Comparison of ENCODE assay signal across 9 mouse cellular contexts in genomic region chr7:27167475-27168094, GRCm38 (mm10). TPM values are rescaled to one million over a fixed set of nuclear protein-coding genes. Genes with fewer than 3 reads are reported as not detected.
DNase-seq lines count a peak whose midpoint lies in the region; ATAC-seq and TF ChIP-seq lines count a peak whose summit lies in the region.
"Had no signal": no experiment of that assay in that cellular context is flagged by ENCODE, and none has a peak within 500 bp of the region (broad histone marks: within the 10 kb centered on the region; RNA-seq: fewer than 3 reads in every experiment).

No protein-coding gene starts in this region.

- peak; percentile 44 for DNase-seq in liver, adult 2 months (ENCODE audit: extremely low read depth, low read depth, low spot score)
- DNase-seq in liver: no peak
- no peak for DNase-seq in forebrain, embryonic 11.5 days (ENCODE audit: low spot score)
- no peak for DNase-seq in limb, embryonic 11.5 days (ENCODE audit: low spot score)
- DNase-seq in urinary bladder, adult 18-20 months (ENCODE audit: low spot score in 2 of 2): no peak
- no peak for DNase-seq in thymus, postnatal 25 days
- no peak for DNase-seq in embryo, embryonic 10 days (ENCODE audit: low spot score)

- H3K79me2 ChIP-seq in liver, adult 2 months (ENCODE audit: control insufficient read depth, insufficient read depth, low read length): peaks cover 4% of the 10 kb centered on the region; the same call in 1 of the 2 replicates

- TF ChIP-seq CTCF in liver, adult 2 months (IDR thresholded peaks at IDR 0.05; ENCODE audit: low read depth, low read length): no peak

- no peaks in the 10 kb centered on the region for H3K36me3 ChIP-seq in liver, adult 2 months (ENCODE audit: control insufficient read depth, insufficient read depth, low read length)
- no peaks in the 10 kb centered on the region; the same call in 1 of the 2 replicates for H3K36me3 ChIP-seq in forebrain, embryonic 11.5 days (ENCODE audit: control insufficient read depth, insufficient read depth, low read length)
- H3K36me3 ChIP-seq in limb, embryonic 11.5 days (ENCODE audit: control insufficient read depth, insufficient read depth, low read length): peaks cover 8% of the 10 kb centered on the region; the same call in 1 of the 2 replicates
- H3K36me3 ChIP-seq in neural tube, embryonic 14.5 days (ENCODE audit: control insufficient read depth, insufficient read depth, low read length): peaks cover 8% of the 10 kb centered on the region

- TF ChIP-seq POLR2A in liver, adult 2 months (IDR thresholded peaks at IDR 0.05; ENCODE audit: extremely low read depth, insufficient read depth, low read length): no peak

- H3K9ac ChIP-seq in liver, adult 2 months (ENCODE audit: low read depth, low read length): peak overlapping the region; percentile 54
- H3K9ac ChIP-seq in forebrain, embryonic 11.5 days (ENCODE audit: low read length): peak overlapping the region; percentile 83
- peak overlapping the region; percentile 30; the same call in 1 of the 2 replicates for H3K9ac ChIP-seq in limb, embryonic 11.5 days (ENCODE audit: low read length)
- peak overlapping the region; percentile 78; the same call in 1 of the 2 replicates for H3K9ac ChIP-seq in neural tube, embryonic 14.5 days (replicated peaks; ENCODE audit: low read depth, low read length)

- H3K27me3 ChIP-seq in liver, adult 2 months (ENCODE audit: control insufficient read depth, insufficient read depth, low read length): no peaks in the 10 kb centered on the region
- no peaks in the 10 kb centered on the region for H3K27me3 ChIP-seq in forebrain, embryonic 11.5 days (ENCODE audit: control insufficient read depth, insufficient read depth, low read length)
- H3K27me3 ChIP-seq in limb, embryonic 11.5 days (ENCODE audit: control insufficient read depth, insufficient read depth, low read length): no peaks in the 10 kb centered on the region
- H3K27me3 ChIP-seq in neural tube, embryonic 14.5 days (ENCODE audit: control insufficient read depth, insufficient read depth, low read length): no peaks in the 10 kb centered on the region

- H3K4me1 ChIP-seq in liver, adult 2 months (ENCODE audit: control insufficient read depth, insufficient read depth, low read length): peaks cover 26% of the 10 kb centered on the region
- peaks cover 20% of the 10 kb centered on the region for H3K4me1 ChIP-seq in forebrain, embryonic 11.5 days (replicated peaks; ENCODE audit: control insufficient read depth, insufficient read depth, low read length)
- H3K4me1 ChIP-seq in limb, embryonic 11.5 days (ENCODE audit: control insufficient read depth, insufficient read depth, low read length): peaks cover 23% of the 10 kb centered on the region
- H3K4me1 ChIP-seq in neural tube, embryonic 14.5 days (ENCODE audit: control insufficient read depth, insufficient read depth, low read length): peaks cover 36% of the 10 kb centered on the region

- no peak for ATAC-seq in forebrain, embryonic 11.5 days (replicated peaks; ENCODE audit: low FRiP score)
- ATAC-seq in limb, embryonic 11.5 days (ENCODE audit: insufficient number of reproducible peaks, low FRiP score, low TSS enrichment, low read depth): no peak
- ATAC-seq in neural tube, embryonic 14.5 days (ENCODE audit: low read depth): peak; percentile 1; the same call in 1 of the 2 replicates

- H3K9me3 ChIP-seq in forebrain, embryonic 11.5 days (ENCODE audit: control insufficient read depth, low read length): no peaks in the 10 kb centered on the region
- no peaks in the 10 kb centered on the region for H3K9me3 ChIP-seq in limb, embryonic 11.5 days (ENCODE audit: control insufficient read depth, low read length)
- no peaks in the 10 kb centered on the region for H3K9me3 ChIP-seq in neural tube, embryonic 14.5 days (ENCODE audit: control insufficient read depth, low read length)

- peak overlapping the region; percentile 93 for H3K27ac ChIP-seq in liver, adult 2 months (replicated peaks; ENCODE audit: insufficient read depth, low read depth, low read length)
- H3K27ac ChIP-seq in forebrain, embryonic 11.5 days (ENCODE audit: low read depth, low read length): peak overlapping the region; percentile 57; the same call in 1 of the 2 replicates
- H3K27ac ChIP-seq in limb, embryonic 11.5 days (replicated peaks; ENCODE audit: low read depth, low read length): 0 out of 2 replicates have a peak overlapping the region, but pooled peaks have one; percentile 36
- peak overlapping the region; percentile 98 for H3K27ac ChIP-seq in neural tube, embryonic 14.5 days (ENCODE audit: low read depth, low read length)

- peak overlapping the region; percentile 20; the same call in 1 of the 2 replicates for H3K4me3 ChIP-seq in liver, adult 2 months (ENCODE audit: insufficient read depth, low read depth, low read length)
- H3K4me3 ChIP-seq in forebrain, embryonic 11.5 days (ENCODE audit: low read depth, low read length): peak overlapping the region; percentile 77; the same call in 1 of the 2 replicates
- peak overlapping the region; percentile 73; the same call in 1 of the 2 replicates for H3K4me3 ChIP-seq in limb, embryonic 11.5 days (ENCODE audit: low read depth, low read length)
- peak overlapping the region; percentile 70 for H3K4me3 ChIP-seq in neural tube, embryonic 14.5 days (ENCODE audit: low read depth, low read length)

- peak overlapping the region; percentile 70 for H3K4me2 ChIP-seq in forebrain, embryonic 11.5 days (ENCODE audit: low read depth, low read length, severe bottlenecking)
- H3K4me2 ChIP-seq in limb, embryonic 11.5 days (ENCODE audit: low read depth, severe bottlenecking): peak overlapping the region; percentile 70
- H3K4me2 ChIP-seq in neural tube, embryonic 14.5 days (ENCODE audit: low read depth, low read length): peak overlapping the region; percentile 73

- WGBS in liver, adult 2 months: 56% methylated on average over 11 of the region's 11 CpGs
- 82% methylated on average over 11 of the region's 11 CpGs for WGBS in forebrain, embryonic 11.5 days
- WGBS in limb, embryonic 11.5 days: 81% methylated on average over 11 of the region's 11 CpGs
- WGBS in neural tube, embryonic 14.5 days: 69% methylated on average over 11 of the region's 11 CpGs

RNA-seq across cellular contexts. Expression of gene Egln2, which starts 1.0 kb away (rescaled TPM):
- 35.4 and 46.6 TPM in 2 replicates for total RNA-seq in liver, adult 2 months (2014; rRNA removed)
- polyA plus RNA-seq in liver, adult 2 months (2012; rRNA removed): 98.2 and 99.3 TPM in 2 replicates
- 60.7 and 70.2 TPM in 2 replicates for polyA plus RNA-seq in forebrain, embryonic 11.5 days (2014; fragmentation: Nextera tagmentation; extraction: Ambion mirVana)
- 49.3 and 52.3 TPM in 2 replicates for polyA plus RNA-seq in limb, embryonic 11.5 days (2014; fragmentation: Nextera tagmentation; extraction: Ambion mirVana)
- 46.9 and 48.3 TPM in 2 replicates for polyA plus RNA-seq in neural tube, embryonic 14.5 days (2014; fragmentation: Nextera tagmentation; extraction: Ambion mirVana)

RNA-seq across cellular contexts. Expression of gene Rab4b, which starts 11.1 kb away (rescaled TPM):
- 8.7 and 10.1 TPM in 2 replicates for total RNA-seq in liver, adult 2 months (2014; rRNA removed)
- polyA plus RNA-seq in liver, adult 2 months (2012; rRNA removed): 27.5 and 28.3 TPM in 2 replicates
- polyA plus RNA-seq in forebrain, embryonic 11.5 days (2014; fragmentation: Nextera tagmentation; extraction: Ambion mirVana): 52.3 and 52.5 TPM in 2 replicates
- 51.6 and 55.1 TPM in 2 replicates for polyA plus RNA-seq in limb, embryonic 11.5 days (2014; fragmentation: Nextera tagmentation; extraction: Ambion mirVana)
- 100.0 and 100 TPM in 2 replicates for polyA plus RNA-seq in neural tube, embryonic 14.5 days (2014; fragmentation: Nextera tagmentation; extraction: Ambion mirVana)

RNA-seq across cellular contexts. Expression of gene Gm21983, which starts 13.3 kb away (rescaled TPM):
- total RNA-seq in liver, adult 2 months (2014; rRNA removed): 0.09 and 0.20 TPM in 2 replicates
- 0.39 TPM in 1 of 2 replicates, not detected in the other for polyA plus RNA-seq in liver, adult 2 months (2012; rRNA removed)
- 0.98 TPM in 1 of 2 replicates, not detected in the other for polyA plus RNA-seq in forebrain, embryonic 11.5 days (2014; fragmentation: Nextera tagmentation; extraction: Ambion mirVana)
- 0.48 TPM in 1 of 2 replicates, not detected in the other for polyA plus RNA-seq in limb, embryonic 11.5 days (2014; fragmentation: Nextera tagmentation; extraction: Ambion mirVana)
- polyA plus RNA-seq in neural tube, embryonic 14.5 days (2014; fragmentation: Nextera tagmentation; extraction: Ambion mirVana): 0.94 TPM in 1 of 2 replicates, not detected in the other
- total RNA-seq: adrenal gland, postnatal 36 days had no signal

RNA-seq across cellular contexts. Expression of gene Mia, which starts 13.4 kb away (rescaled TPM):
- not detected in 2 replicates for total RNA-seq in liver, adult 2 months (2014; rRNA removed)
- polyA plus RNA-seq in liver, adult 2 months (2012; rRNA removed): 0.67 and 1.1 TPM in 2 replicates
- polyA plus RNA-seq in forebrain, embryonic 11.5 days (2014; fragmentation: Nextera tagmentation; extraction: Ambion mirVana): 1.6 and 2.4 TPM in 2 replicates
- 5.5 and 8.7 TPM in 2 replicates for polyA plus RNA-seq in limb, embryonic 11.5 days (2014; fragmentation: Nextera tagmentation; extraction: Ambion mirVana)
- polyA plus RNA-seq in neural tube, embryonic 14.5 days (2014; fragmentation: Nextera tagmentation; extraction: Ambion mirVana): 14.7 and 24.4 TPM in 2 replicates

RNA-seq across cellular contexts. Expression of gene Cyp2t4, which starts 14.1 kb away (rescaled TPM):
- total RNA-seq in liver, adult 2 months (2014; rRNA removed): not detected in 2 replicates
- polyA plus RNA-seq in liver, adult 2 months (2012; rRNA removed): not detected in 2 replicates
- 0.27 TPM in 1 of 2 replicates, not detected in the other for polyA plus RNA-seq in forebrain, embryonic 11.5 days (2014; fragmentation: Nextera tagmentation; extraction: Ambion mirVana)
- polyA plus RNA-seq in limb, embryonic 11.5 days (2014; fragmentation: Nextera tagmentation; extraction: Ambion mirVana): 0.09 TPM in 1 of 2 replicates, not detected in the other
- 0.16 TPM in 1 of 2 replicates, not detected in the other for polyA plus RNA-seq in neural tube, embryonic 14.5 days (2014; fragmentation: Nextera tagmentation; extraction: Ambion mirVana)
- total RNA-seq: adrenal gland, postnatal 36 days had no signal

Comparison
In these comparisons a context has a peak if more than half of its experiments do, and no peak if none do; other contexts are left out.
1. H3K27ac ChIP-seq: peak in every context shown above with its lines; median percentile 98 in neural tube, embryonic 14.5 days; 93 in liver, adult 2 months; 57 in forebrain, embryonic 11.5 days; 36 in limb, embryonic 11.5 days.
2. H3K4me3 ChIP-seq: peak in every context shown above with its lines; median percentile 77 in forebrain, embryonic 11.5 days; 73 in limb, embryonic 11.5 days; 70 in neural tube, embryonic 14.5 days; 20 in liver, adult 2 months.
3. H3K9ac ChIP-seq: peak in every context shown above with its lines; median percentile 83 in forebrain, embryonic 11.5 days; 78 in neural tube, embryonic 14.5 days; 54 in liver, adult 2 months; 30 in limb, embryonic 11.5 days.